Mouse (Mus musculus) left cerebral cortex, adult 11 months (tissue): Measurements from ENCODE around the gene Atp6v0e.

Source experiments
- DNase-seq: peaks from one replicate; pipeline ENCODE4 v3.0.0; 2022; ENCODE audit warnings: low spot score

Gene Atp6v0e

GRCm38 (mm10) chr17:26717868-26718267 is 54.8 kb downstream of the Atp6v0e start:
- DNase-seq, result no peak

GRCm38 (mm10) chr17:26719405-26719804 is 56.4 kb downstream of the Atp6v0e start:
- DNase-seq, result no peak

- DNase-seq, result no peak
These were observed 58.8 kb downstream of the Atp6v0e start for GRCm38 (mm10) chr17:26721802-26722201.

GRCm38 (mm10) chr17:26724790-26725189 is 61.8 kb downstream of the Atp6v0e start:
- no peak for DNase-seq

- DNase-seq, result no peak
These were observed 63.6 kb downstream of the Atp6v0e start for GRCm38 (mm10) chr17:26726674-26727073.

- DNase-seq, result no peak
These were observed 64.2 kb downstream of the Atp6v0e start for GRCm38 (mm10) chr17:26727110-26727755.

GRCm38 (mm10) chr17:26742581-26742980 is 79.5 kb downstream of the Atp6v0e start:
- no peak for DNase-seq

- no peak for DNase-seq
These were observed 80.3 kb downstream of the Atp6v0e start for GRCm38 (mm10) chr17:26743294-26743693.
